Mouse (Mus musculus) mature B cell (primary cell): Measurements from ENCODE around the gene Slc16a4.

Source experiments
- in situ Hi-C: fragments of 300-500 bp; cut with MboI; formaldehyde crosslinking; loops from 2 replicates; pipeline ENCODE4 v1.14.3; 2019

The Slc16a4 gene

DNA sequence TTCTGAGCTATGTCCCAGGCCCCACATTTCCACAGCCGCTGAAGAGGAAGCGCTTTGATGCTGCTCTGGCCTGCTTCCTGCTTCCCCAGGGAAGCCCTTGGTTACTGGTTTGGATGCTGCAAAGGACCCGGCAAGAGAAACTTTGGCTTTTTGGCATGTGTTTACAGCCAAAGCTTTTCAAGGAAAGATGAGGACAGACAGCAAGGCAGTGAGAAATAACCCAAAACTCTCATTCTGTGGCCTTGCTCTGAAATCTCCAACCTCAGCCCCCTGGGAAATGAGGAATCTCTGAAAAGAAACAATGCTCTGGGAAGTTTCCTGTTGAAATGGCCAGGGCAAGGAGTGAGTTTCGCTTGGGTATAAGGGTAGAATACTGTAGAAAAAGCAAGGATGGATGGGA lies 69.3 kb downstream of the Slc16a4 start:
- in situ Hi-C loops, result no loop called here
